Mouse (Mus musculus): ENCODE measurements around the gene Tmcc1. TPM values are rescaled to one million over a fixed set of nuclear protein-coding genes. Genes with fewer than 3 reads are reported as not detected.

Tmcc1 gene
- polyA plus RNA-seq, 1 experiment from 2014 or later, result 11.1 TPM

GRCm38 (mm10) chr6:115989607-115990006, 203.7 kb downstream of the Tmcc1 start:
- H3K27me3 ChIP-seq (replicated peaks; ENCODE audit: control insufficient read depth, insufficient read depth, low read length), result peaks cover 23% of the 10 kb centered on the region
- no peaks in the 10 kb centered on the region for H3K9me3 ChIP-seq (ENCODE audit: control insufficient read depth, low read length)
- ATAC-seq (ENCODE audit: low read depth) (no peak), DNase-seq (ENCODE audit: low spot score) (no peak)
- H3K36me3 ChIP-seq (ENCODE audit: control insufficient read depth, insufficient read depth, low read length), result no peaks in the 10 kb centered on the region
- no peak overlapping the region; the same call in 1 of the 2 replicates for H3K9ac ChIP-seq (ENCODE audit: low read depth, low read length)
- 61% methylated on average over 4 of the region's 4 CpGs for WGBS
- peaks cover 45% of the 10 kb centered on the region for H3K4me1 ChIP-seq (ENCODE audit: control insufficient read depth, insufficient read depth, low read length)
- H3K4me2 ChIP-seq (ENCODE audit: low read depth, low read length), result peak overlapping the region; percentile 93
- no peak overlapping the region for H3K4me3 ChIP-seq (ENCODE audit: low read depth, low read length)
- no peak overlapping the region for H3K27ac ChIP-seq (replicated peaks; ENCODE audit: low read depth, low read length)

GRCm38 (mm10) chr6:115989032-115989431, 204.3 kb downstream of the Tmcc1 start:
- H3K36me3 ChIP-seq (ENCODE audit: control insufficient read depth, insufficient read depth, low read length), result no peaks in the 10 kb centered on the region
- peaks cover 49% of the 10 kb centered on the region for H3K4me1 ChIP-seq (ENCODE audit: control insufficient read depth, insufficient read depth, low read length)
- H3K9me3 ChIP-seq (ENCODE audit: control insufficient read depth, low read length), result no peaks in the 10 kb centered on the region
- DNase-seq (ENCODE audit: low spot score) (no peak), ATAC-seq (ENCODE audit: low read depth) (no peak)
- H3K9ac ChIP-seq (ENCODE audit: low read depth, low read length), result no peak overlapping the region
- peaks cover 18% of the 10 kb centered on the region for H3K27me3 ChIP-seq (replicated peaks; ENCODE audit: control insufficient read depth, insufficient read depth, low read length)
- H3K4me3 ChIP-seq (ENCODE audit: low read depth, low read length), result no peak overlapping the region
- H3K27ac ChIP-seq (replicated peaks; ENCODE audit: low read depth, low read length), result no peak overlapping the region
- WGBS, result 75% methylated on average over 5 of the region's 5 CpGs
- peak overlapping the region; percentile 93 for H3K4me2 ChIP-seq (ENCODE audit: low read depth, low read length)

GRCm38 (mm10) chr6:115987096-115987747, 206.1 kb downstream of the Tmcc1 start:
- ATAC-seq (ENCODE audit: low read depth) (no peak), DNase-seq (ENCODE audit: low spot score) (no peak)
- no peak overlapping the region for H3K27ac ChIP-seq (replicated peaks; ENCODE audit: low read depth, low read length)
- 0 out of 2 replicates have a peak overlapping the region, but pooled peaks have one; percentile 25 for H3K9ac ChIP-seq (ENCODE audit: low read depth, low read length)
- H3K27me3 ChIP-seq (replicated peaks; ENCODE audit: control insufficient read depth, insufficient read depth, low read length), result peaks cover under 1% of the 10 kb centered on the region
- no peak overlapping the region for H3K4me3 ChIP-seq (ENCODE audit: low read depth, low read length)
- H3K36me3 ChIP-seq (ENCODE audit: control insufficient read depth, insufficient read depth, low read length), result no peaks in the 10 kb centered on the region
- 57% methylated on average over 9 of the region's 9 CpGs for WGBS
- peaks cover 48% of the 10 kb centered on the region for H3K4me1 ChIP-seq (ENCODE audit: control insufficient read depth, insufficient read depth, low read length)
- peak overlapping the region; percentile 24; the same call in 1 of the 2 replicates for H3K4me2 ChIP-seq (ENCODE audit: low read depth, low read length)
- H3K9me3 ChIP-seq (ENCODE audit: control insufficient read depth, low read length), result no peaks in the 10 kb centered on the region

- no peak overlapping the region for H3K27ac ChIP-seq (replicated peaks; ENCODE audit: low read depth, low read length)
- no peaks in the 10 kb centered on the region; the same call in 1 of the 2 replicates for H3K27me3 ChIP-seq (replicated peaks; ENCODE audit: control insufficient read depth, insufficient read depth, low read length)
- no peak overlapping the region for H3K4me3 ChIP-seq (ENCODE audit: low read depth, low read length)
- WGBS, result 27% methylated on average over 7 of the region's 12 CpGs
- no peaks in the 10 kb centered on the region for H3K9me3 ChIP-seq (ENCODE audit: control insufficient read depth, low read length)
- H3K4me1 ChIP-seq (ENCODE audit: control insufficient read depth, insufficient read depth, low read length), result peaks cover 44% of the 10 kb centered on the region
- no peaks in the 10 kb centered on the region for H3K36me3 ChIP-seq (ENCODE audit: control insufficient read depth, insufficient read depth, low read length)
- no peak for ATAC-seq (ENCODE audit: low read depth)
- H3K4me2 ChIP-seq (ENCODE audit: low read depth, low read length), result peak overlapping the region; percentile 24
- DNase-seq (ENCODE audit: low spot score), result no peak
- H3K9ac ChIP-seq (ENCODE audit: low read depth, low read length), result peak overlapping the region; percentile 25; the same call in 1 of the 2 replicates
These were observed 206.7 kb downstream of the Tmcc1 start for GRCm38 (mm10) chr6:115986472-115987095.

- no peak for ATAC-seq (ENCODE audit: low read depth)
- no peak for DNase-seq (ENCODE audit: low spot score)
- H3K27ac ChIP-seq (replicated peaks; ENCODE audit: low read depth, low read length), result 0 out of 2 replicates have a peak overlapping the region, but pooled peaks have one; percentile 2
- peak overlapping the region; percentile 43; the same call in 1 of the 2 replicates for H3K9ac ChIP-seq (ENCODE audit: low read depth, low read length)
- H3K4me1 ChIP-seq (ENCODE audit: control insufficient read depth, insufficient read depth, low read length), result peaks cover 39% of the 10 kb centered on the region
- no peaks in the 10 kb centered on the region for H3K9me3 ChIP-seq (ENCODE audit: control insufficient read depth, low read length)
- 53% methylated on average over 9 of the region's 9 CpGs for WGBS
- no peaks in the 10 kb centered on the region for H3K27me3 ChIP-seq (replicated peaks; ENCODE audit: control insufficient read depth, insufficient read depth, low read length)
- peak overlapping the region; percentile 24 for H3K4me2 ChIP-seq (ENCODE audit: low read depth, low read length)
- H3K36me3 ChIP-seq (ENCODE audit: control insufficient read depth, insufficient read depth, low read length), result no peaks in the 10 kb centered on the region
- H3K4me3 ChIP-seq (ENCODE audit: low read depth, low read length), result no peak overlapping the region
These were observed 207.7 kb downstream of the Tmcc1 start for GRCm38 (mm10) chr6:115985622-115986021.

GRCm38 (mm10) chr6:115984580-115984979, 208.7 kb downstream of the Tmcc1 start:
- peaks cover 39% of the 10 kb centered on the region for H3K4me1 ChIP-seq (ENCODE audit: control insufficient read depth, insufficient read depth, low read length)

GRCm38 (mm10) chr6:115983306-115984038, 209.8 kb downstream of the Tmcc1 start:
- H3K4me2 ChIP-seq (ENCODE audit: low read depth, low read length), result peak overlapping the region; percentile 24
- 0 out of 2 replicates have a peak overlapping the region, but pooled peaks have one; percentile 35 for H3K9ac ChIP-seq (ENCODE audit: low read depth, low read length)
- peaks cover 39% of the 10 kb centered on the region for H3K4me1 ChIP-seq (ENCODE audit: control insufficient read depth, insufficient read depth, low read length)
- ATAC-seq (ENCODE audit: low read depth) (no peak), DNase-seq (ENCODE audit: low spot score) (no peak)
- WGBS, result 53% methylated on average over 12 of the region's 12 CpGs
- H3K9me3 ChIP-seq (ENCODE audit: control insufficient read depth, low read length), result no peaks in the 10 kb centered on the region
- H3K27me3 ChIP-seq (replicated peaks; ENCODE audit: control insufficient read depth, insufficient read depth, low read length), result no peaks in the 10 kb centered on the region
- 0 out of 2 replicates have a peak, but pooled peaks cover 5% of the 10 kb centered on the region for H3K36me3 ChIP-seq (ENCODE audit: control insufficient read depth, insufficient read depth, low read length)
- H3K27ac ChIP-seq (replicated peaks; ENCODE audit: low read depth, low read length), result peak overlapping the region; percentile 70
- H3K4me3 ChIP-seq (ENCODE audit: low read depth, low read length), result no peak overlapping the region

More at GRCm38 (mm10) chr6:115984580-115984979, 208.7 kb downstream of the Tmcc1 start:
- no peak for ATAC-seq (ENCODE audit: low read depth)
- Histone ChIP-seq H3K36me3 (ENCODE audit: control insufficient read depth, insufficient read depth, low read length) (0 out of 2 replicates have a peak, but pooled peaks cover 5% of the 10 kb centered on the region), H3K27ac (replicated peaks; ENCODE audit: low read depth, low read length) (no peak overlapping the region), H3K9ac (ENCODE audit: low read depth, low read length) (no peak overlapping the region), H3K27me3 (replicated peaks; ENCODE audit: control insufficient read depth, insufficient read depth, low read length) (no peaks in the 10 kb centered on the region), H3K4me2 (ENCODE audit: low read depth, low read length) (0 out of 2 replicates have a peak overlapping the region, but pooled peaks have one; percentile 5), H3K9me3 (ENCODE audit: control insufficient read depth, low read length) (no peaks in the 10 kb centered on the region), H3K4me3 (ENCODE audit: low read depth, low read length) (no peak overlapping the region)
- 65% methylated on average over 7 of the region's 7 CpGs for WGBS
- DNase-seq (ENCODE audit: low spot score), result no peak

- peak overlapping the region; percentile 70 for H3K27ac ChIP-seq (replicated peaks; ENCODE audit: low read depth, low read length)
- H3K27me3 ChIP-seq (replicated peaks; ENCODE audit: control insufficient read depth, insufficient read depth, low read length), result no peaks in the 10 kb centered on the region
- H3K36me3 ChIP-seq (ENCODE audit: control insufficient read depth, insufficient read depth, low read length), result peaks cover 5% of the 10 kb centered on the region; the same call in 1 of the 2 replicates
- no peak for DNase-seq (ENCODE audit: low spot score)
- no peaks in the 10 kb centered on the region for H3K9me3 ChIP-seq (ENCODE audit: control insufficient read depth, low read length)
- H3K4me2 ChIP-seq (ENCODE audit: low read depth, low read length), result peak overlapping the region; percentile 24
- ATAC-seq (ENCODE audit: low read depth), result no peak
- no peak overlapping the region for H3K4me3 ChIP-seq (ENCODE audit: low read depth, low read length)
- 49% methylated on average over 7 of the region's 7 CpGs for WGBS
- peak overlapping the region; percentile 35; the same call in 1 of the 2 replicates for H3K9ac ChIP-seq (ENCODE audit: low read depth, low read length)
- peaks cover 39% of the 10 kb centered on the region for H3K4me1 ChIP-seq (ENCODE audit: control insufficient read depth, insufficient read depth, low read length)
These were observed 210.4 kb downstream of the Tmcc1 start for GRCm38 (mm10) chr6:115982889-115983288.

Measured in embryonic facial prominence, embryonic 14.5 days (tissue).